Mouse (Mus musculus): ENCODE measurements around the gene Dhrs7b. TPM values are rescaled to one million over a fixed set of nuclear protein-coding genes. Genes with fewer than 3 reads are reported as not detected.
"Not testable (repeated sequence)": the region's sequence is repeated elsewhere in the genome, so short reads cannot be mapped to it uniquely, and the experiment has no call there.

The Dhrs7b gene
- polyA plus RNA-seq, 1 experiment from 2014 or later: 26.7 TPM

DNA sequence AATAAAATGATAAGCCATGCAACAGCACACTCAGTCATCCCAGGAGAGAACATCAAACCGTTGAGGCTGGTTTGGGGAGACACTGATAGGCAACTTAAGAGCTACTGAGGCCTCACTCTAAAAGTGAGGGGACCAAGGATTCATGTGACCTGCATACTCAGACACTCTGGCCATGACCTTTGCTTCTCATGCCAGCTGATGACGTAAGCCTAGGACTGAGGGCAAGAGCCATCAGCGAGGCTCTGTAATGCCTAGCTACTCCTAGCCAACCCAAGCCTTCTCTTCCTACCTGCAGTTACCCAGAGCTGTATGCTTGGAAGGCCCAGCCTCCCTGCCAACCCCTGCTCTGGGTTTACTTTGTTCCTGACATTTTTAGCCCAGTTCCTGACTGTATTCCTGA lies 31.6 kb downstream of the Dhrs7b start:
- H3K4me1 ChIP-seq (replicated peaks; ENCODE audit: control insufficient read depth, insufficient read depth, low read length): no peaks in the 10 kb centered on the region
- no peaks in the 10 kb centered on the region for H3K27me3 ChIP-seq (ENCODE audit: control insufficient read depth, insufficient read depth, low read length)
- ATAC-seq (replicated peaks; ENCODE audit: low FRiP score) (no peak), DNase-seq (ENCODE audit: low spot score) (no peak)
- no peak overlapping the region for H3K9ac ChIP-seq (ENCODE audit: low read length)
- H3K9me3 ChIP-seq (ENCODE audit: control insufficient read depth, low read length): no peaks in the 10 kb centered on the region
- no peak overlapping the region for H3K27ac ChIP-seq (ENCODE audit: low read depth, low read length)
- WGBS: 90% methylated on average over 3 of the region's 3 CpGs
- no peak overlapping the region for H3K4me3 ChIP-seq (ENCODE audit: low read depth, low read length)
- H3K36me3 ChIP-seq (ENCODE audit: control insufficient read depth, insufficient read depth, low read length): no peaks in the 10 kb centered on the region; the same call in 1 of the 2 replicates
- no peak overlapping the region for H3K4me2 ChIP-seq (ENCODE audit: low read depth, low read length, severe bottlenecking)

DNA sequence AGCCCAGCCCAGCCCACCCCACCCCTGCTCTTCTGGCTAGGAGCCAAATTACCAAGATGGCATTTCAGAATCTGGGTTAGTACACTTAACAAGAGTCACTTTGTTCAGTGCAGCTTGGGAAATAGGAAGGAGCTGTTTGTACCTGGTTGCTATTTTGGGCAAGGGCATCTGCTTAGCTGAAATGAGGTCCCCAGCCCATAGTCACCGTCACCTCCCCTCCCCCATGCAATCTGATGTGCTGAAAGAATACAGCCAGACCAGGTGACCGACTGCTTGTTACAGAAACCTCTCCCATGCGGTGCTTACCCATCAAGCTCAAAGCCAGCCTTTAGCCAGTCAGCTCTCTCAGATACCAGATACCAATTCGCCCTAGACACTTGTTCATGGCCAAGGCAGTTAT lies 32.8 kb downstream of the Dhrs7b start:
- Histone ChIP-seq H3K27ac (ENCODE audit: low read depth, low read length) (no peak overlapping the region), H3K36me3 (ENCODE audit: control insufficient read depth, insufficient read depth, low read length) (no peaks in the 10 kb centered on the region; the same call in 1 of the 2 replicates), H3K27me3 (ENCODE audit: control insufficient read depth, insufficient read depth, low read length) (no peaks in the 10 kb centered on the region), H3K9ac (ENCODE audit: low read length) (no peak overlapping the region), H3K4me1 (replicated peaks; ENCODE audit: control insufficient read depth, insufficient read depth, low read length) (no peaks in the 10 kb centered on the region), H3K9me3 (ENCODE audit: control insufficient read depth, low read length) (no peaks in the 10 kb centered on the region), H3K4me2 (ENCODE audit: low read depth, low read length, severe bottlenecking) (no peak overlapping the region), H3K4me3 (ENCODE audit: low read depth, low read length) (no peak overlapping the region)
- no peak for DNase-seq (ENCODE audit: low spot score)
- ATAC-seq (replicated peaks; ENCODE audit: low FRiP score): no peak
- 93% methylated on average over 4 of the region's 4 CpGs for WGBS

GRCm38 (mm10) chr11:60864166-60864565 lies 33.7 kb downstream of the Dhrs7b start:
- Histone ChIP-seq H3K4me1 (replicated peaks; ENCODE audit: control insufficient read depth, insufficient read depth, low read length) (no peaks in the 10 kb centered on the region), H3K36me3 (ENCODE audit: control insufficient read depth, insufficient read depth, low read length) (no peaks in the 10 kb centered on the region; the same call in 1 of the 2 replicates), H3K4me3 (ENCODE audit: low read depth, low read length) (no peak overlapping the region), H3K27me3 (ENCODE audit: control insufficient read depth, insufficient read depth, low read length) (no peaks in the 10 kb centered on the region), H3K27ac (ENCODE audit: low read depth, low read length) (no peak overlapping the region), H3K4me2 (ENCODE audit: low read depth, low read length, severe bottlenecking) (no peak overlapping the region), H3K9me3 (ENCODE audit: control insufficient read depth, low read length) (no peaks in the 10 kb centered on the region), H3K9ac (ENCODE audit: low read length) (no peak overlapping the region)
- no peak for ATAC-seq (replicated peaks; ENCODE audit: low FRiP score)
- WGBS: 96% methylated on average over 2 of the region's 2 CpGs
- no peak for DNase-seq (ENCODE audit: low spot score)

GRCm38 (mm10) chr11:60864916-60865315 lies 34.5 kb downstream of the Dhrs7b start:
- H3K4me3 ChIP-seq (ENCODE audit: low read depth, low read length): no peak overlapping the region
- H3K4me2 ChIP-seq (ENCODE audit: low read depth, low read length, severe bottlenecking): no peak overlapping the region
- DNase-seq (ENCODE audit: low spot score) (no peak), ATAC-seq (replicated peaks; ENCODE audit: low FRiP score) (no peak)
- no peak overlapping the region for H3K9ac ChIP-seq (ENCODE audit: low read length)
- H3K9me3 ChIP-seq (ENCODE audit: control insufficient read depth, low read length): no peaks in the 10 kb centered on the region
- no peaks in the 10 kb centered on the region for H3K27me3 ChIP-seq (ENCODE audit: control insufficient read depth, insufficient read depth, low read length)
- no peak overlapping the region for H3K27ac ChIP-seq (ENCODE audit: low read depth, low read length)
- WGBS: 88% methylated on average over 14 of the region's 14 CpGs
- H3K4me1 ChIP-seq (replicated peaks; ENCODE audit: control insufficient read depth, insufficient read depth, low read length): no peaks in the 10 kb centered on the region
- H3K36me3 ChIP-seq (ENCODE audit: control insufficient read depth, insufficient read depth, low read length): no peaks in the 10 kb centered on the region; the same call in 1 of the 2 replicates

GRCm38 (mm10) chr11:60866021-60866420 lies 35.6 kb downstream of the Dhrs7b start:
- Histone ChIP-seq H3K9ac (ENCODE audit: low read length) (no peak overlapping the region), H3K36me3 (ENCODE audit: control insufficient read depth, insufficient read depth, low read length) (no peaks in the 10 kb centered on the region; the same call in 1 of the 2 replicates), H3K27me3 (ENCODE audit: control insufficient read depth, insufficient read depth, low read length) (no peaks in the 10 kb centered on the region), H3K27ac (ENCODE audit: low read depth, low read length) (no peak overlapping the region), H3K4me1 (replicated peaks; ENCODE audit: control insufficient read depth, insufficient read depth, low read length) (no peaks in the 10 kb centered on the region), H3K4me2 (ENCODE audit: low read depth, low read length, severe bottlenecking) (no peak overlapping the region), H3K9me3 (ENCODE audit: control insufficient read depth, low read length) (no peaks in the 10 kb centered on the region), H3K4me3 (ENCODE audit: low read depth, low read length) (no peak overlapping the region)
- DNase-seq (ENCODE audit: low spot score) (no peak), ATAC-seq (replicated peaks; ENCODE audit: low FRiP score) (no peak)
- 68% methylated on average over 2 of the region's 2 CpGs for WGBS

DNA sequence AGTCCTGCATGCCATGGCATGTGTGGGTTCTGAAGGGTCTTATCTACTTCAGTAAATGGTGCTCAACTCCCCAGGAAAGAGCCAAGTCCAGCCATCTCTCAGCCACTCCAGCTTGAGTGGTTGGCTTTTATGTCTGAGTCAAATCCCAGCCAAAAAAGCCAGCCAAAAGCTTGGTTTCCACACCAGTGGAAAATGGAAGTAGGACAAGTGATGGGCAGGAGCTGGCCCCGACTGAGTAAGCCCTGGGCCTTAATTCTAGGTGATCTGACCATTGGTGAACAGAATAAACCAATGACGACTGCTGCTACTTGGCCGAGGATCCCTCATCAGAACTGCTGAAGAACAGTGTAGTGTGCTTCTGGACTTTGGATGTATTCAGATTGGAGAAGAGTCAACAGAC lies 37.0 kb downstream of the Dhrs7b start:
- Histone ChIP-seq H3K4me2 (ENCODE audit: low read depth, low read length, severe bottlenecking) (no peak overlapping the region), H3K4me1 (replicated peaks; ENCODE audit: control insufficient read depth, insufficient read depth, low read length) (no peaks in the 10 kb centered on the region), H3K27me3 (ENCODE audit: control insufficient read depth, insufficient read depth, low read length) (no peaks in the 10 kb centered on the region), H3K36me3 (ENCODE audit: control insufficient read depth, insufficient read depth, low read length) (no peaks in the 10 kb centered on the region; the same call in 1 of the 2 replicates), H3K27ac (ENCODE audit: low read depth, low read length) (no peak overlapping the region), H3K9ac (ENCODE audit: low read length) (no peak overlapping the region), H3K4me3 (ENCODE audit: low read depth, low read length) (no peak overlapping the region), H3K9me3 (ENCODE audit: control insufficient read depth, low read length) (no peaks in the 10 kb centered on the region)
- DNase-seq (ENCODE audit: low spot score) (no peak), ATAC-seq (replicated peaks; ENCODE audit: low FRiP score) (no peak)
- 78% methylated on average over 3 of the region's 3 CpGs for WGBS

DNA sequence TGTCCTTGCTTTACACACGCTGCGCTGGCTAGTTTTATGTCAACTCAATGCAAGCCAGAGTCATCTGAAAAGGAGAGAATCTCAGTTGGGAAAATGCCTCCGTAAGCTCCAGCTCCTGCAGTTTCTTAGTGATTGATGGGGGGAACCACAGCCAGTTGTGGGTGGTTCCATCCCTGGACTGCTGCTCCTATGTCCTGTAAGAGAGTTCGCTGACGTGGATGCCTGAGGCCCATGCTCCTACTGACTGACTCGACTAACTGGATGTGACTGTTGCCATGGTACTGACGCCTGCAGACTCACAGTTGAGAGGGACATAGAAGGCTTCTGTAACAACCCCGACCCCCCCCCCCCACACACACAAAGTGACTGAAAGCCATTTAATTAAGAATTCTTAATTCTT lies 37.5 kb downstream of the Dhrs7b start:
- no peaks in the 10 kb centered on the region; the same call in 1 of the 2 replicates for H3K36me3 ChIP-seq (ENCODE audit: control insufficient read depth, insufficient read depth, low read length)
- ATAC-seq (replicated peaks; ENCODE audit: low FRiP score): no peak
- H3K4me2 ChIP-seq (ENCODE audit: low read depth, low read length, severe bottlenecking): no peak overlapping the region
- no peaks in the 10 kb centered on the region for H3K9me3 ChIP-seq (ENCODE audit: control insufficient read depth, low read length)
- H3K4me1 ChIP-seq (replicated peaks; ENCODE audit: control insufficient read depth, insufficient read depth, low read length): no peaks in the 10 kb centered on the region
- no peak for DNase-seq (ENCODE audit: low spot score)
- 78% methylated on average over 8 of the region's 8 CpGs for WGBS
- no peak overlapping the region for H3K4me3 ChIP-seq (ENCODE audit: low read depth, low read length)
- H3K9ac ChIP-seq (ENCODE audit: low read length): no peak overlapping the region
- no peak overlapping the region for H3K27ac ChIP-seq (ENCODE audit: low read depth, low read length)
- H3K27me3 ChIP-seq (ENCODE audit: control insufficient read depth, insufficient read depth, low read length): no peaks in the 10 kb centered on the region

GRCm38 (mm10) chr11:60869471-60869870 lies 39.0 kb downstream of the Dhrs7b start:
- WGBS: 93% methylated on average over 6 of the region's 6 CpGs
- ATAC-seq (replicated peaks; ENCODE audit: low FRiP score); H3K27me3 ChIP-seq (ENCODE audit: control insufficient read depth, insufficient read depth, low read length); H3K4me3 ChIP-seq (ENCODE audit: low read depth, low read length); H3K27ac ChIP-seq (ENCODE audit: low read depth, low read length); DNase-seq (ENCODE audit: low spot score); H3K36me3 ChIP-seq (ENCODE audit: control insufficient read depth, insufficient read depth, low read length); H3K9ac ChIP-seq (ENCODE audit: low read length); H3K9me3 ChIP-seq (ENCODE audit: control insufficient read depth, low read length); H3K4me1 ChIP-seq (replicated peaks; ENCODE audit: control insufficient read depth, insufficient read depth, low read length); H3K4me2 ChIP-seq (ENCODE audit: low read depth, low read length, severe bottlenecking): not testable (repeated sequence)

GRCm38 (mm10) chr11:60871409-60871808 lies 41.0 kb downstream of the Dhrs7b start:
- H3K9me3 ChIP-seq (ENCODE audit: control insufficient read depth, low read length): no peaks in the 10 kb centered on the region
- no peaks in the 10 kb centered on the region for H3K4me1 ChIP-seq (replicated peaks; ENCODE audit: control insufficient read depth, insufficient read depth, low read length)
- H3K4me2 ChIP-seq (ENCODE audit: low read depth, low read length, severe bottlenecking): no peak overlapping the region
- H3K9ac ChIP-seq (ENCODE audit: low read length): no peak overlapping the region
- no peak overlapping the region for H3K27ac ChIP-seq (ENCODE audit: low read depth, low read length)
- DNase-seq (ENCODE audit: low spot score) (no peak), ATAC-seq (replicated peaks; ENCODE audit: low FRiP score) (no peak)
- 91% methylated on average over 4 of the region's 4 CpGs for WGBS
- H3K27me3 ChIP-seq (ENCODE audit: control insufficient read depth, insufficient read depth, low read length): no peaks in the 10 kb centered on the region
- H3K36me3 ChIP-seq (ENCODE audit: control insufficient read depth, insufficient read depth, low read length): no peaks in the 10 kb centered on the region
- H3K4me3 ChIP-seq (ENCODE audit: low read depth, low read length): no peak overlapping the region

All from forebrain, embryonic 11.5 days (tissue).